Mouse (Mus musculus): ENCODE data around the gene Chat. TPM values are rescaled to one million over a fixed set of nuclear protein-coding genes. Genes with fewer than 3 reads are reported as not detected.

The Chat gene
- total RNA-seq, 2 experiments from 2014 or later: 0.60 TPM; not detected in 1

Other genes with a start within 250 kb of the Chat start
- gene Ogdhl, start 144.0 kb downstream of the Chat start, total RNA-seq (2021): 10 to 100 TPM; 35.3 to 40.3 TPM
- not detected for gene 1700024G13Rik, start 77.6 kb downstream of the Chat start, total RNA-seq (2021)
- 1 to 10 TPM in 1 of 2 experiments, under 1 TPM in 1; 0.60 to 1.0 TPM for gene Slc18a3, start 1.1 kb downstream of the Chat start, total RNA-seq (2021)
- 10 to 100 TPM; 27.9 to 29.0 TPM for gene Ercc6, start 47.5 kb upstream of the Chat start, total RNA-seq (2021)
- gene Prrxl1, start 133.4 kb upstream of the Chat start, total RNA-seq (2021): not detected
- gene 3425401B19Rik, start 219.3 kb upstream of the Chat start, total RNA-seq (2021): not detected